Mouse (Mus musculus): ENCODE data around the gene Pcnx.

GRCm38 (mm10) chr12:81979312-81979711, 119.5 kb downstream of the Pcnx start:
- no peak for TF ChIP-seq POLR2A (IDR thresholded peaks at IDR 0.05; ENCODE audit: insufficient read length, low read depth)
- no peak for TF ChIP-seq USF1 (IDR thresholded peaks at IDR 0.05; ENCODE audit: low read depth)
- TF ChIP-seq E2F4 (IDR thresholded peaks at IDR 0.05; ENCODE audit: insufficient read depth) = no peak

Measured in myocyte (in vitro differentiated cells).